Mouse (Mus musculus) testis, adult 10 weeks (tissue): ENCODE measurements around the gene Cadm2. TPM values are rescaled to one million over a fixed set of nuclear protein-coding genes. Genes with fewer than 3 reads are reported as not detected.

ENCODE experiments used
- polyA plus RNA-seq: library from polyadenylated mRNA; stranded (reverse); fragments of 350-450 nt; fragmentation: Illumina TruSeq; extraction: RNeasy Lipid Tissue Mini Kit (QIAGEN cat#74804); gene quantifications from one replicate; pipeline ENCODE4 v1.2.3, GENCODE M21; 2014; ENCODE audit warnings: low read depth, low replicate concordance

Gene Cadm2
- polyA plus RNA-seq, result 3.7 TPM

DNA sequence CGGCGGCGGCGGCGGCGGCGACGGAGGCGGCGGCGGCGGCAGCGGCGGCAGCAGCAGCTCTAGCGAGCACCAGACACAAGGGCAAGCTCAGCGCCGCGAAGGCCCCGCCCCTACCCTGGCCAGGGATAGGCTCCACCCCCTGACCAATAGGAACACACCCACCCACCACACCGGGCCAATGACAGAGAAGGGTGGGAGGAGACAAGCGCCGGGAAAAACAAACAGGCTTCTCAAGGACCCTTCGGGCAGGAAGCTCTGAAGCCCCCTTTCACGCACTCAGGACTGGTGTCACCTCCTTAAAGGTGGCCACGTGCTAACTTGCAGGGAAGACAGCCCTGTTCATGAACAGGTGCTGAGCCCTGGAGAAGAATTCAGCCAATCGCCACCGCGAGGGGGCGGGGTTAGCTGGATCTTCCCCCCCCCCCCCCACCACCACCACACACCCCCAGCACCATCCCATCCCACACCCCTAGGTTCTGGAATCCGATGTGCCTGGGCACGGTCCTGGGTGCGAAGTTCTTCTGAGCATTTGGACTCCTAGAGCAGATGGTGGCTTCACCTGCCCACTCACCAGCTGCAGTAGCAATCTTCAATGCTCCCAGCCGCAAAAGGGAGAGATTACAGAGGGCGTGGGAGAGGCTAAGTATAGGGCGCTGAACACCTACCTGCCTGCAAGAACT lies at the start of gene Cadm2:
Cadm2 (minus strand) TSS at position 83 of the 680 bp plus-strand sequence.

